Mouse (Mus musculus) megakaryocyte, embryonic 14.5 days (primary cell): ENCODE measurements around the gene Eln.

ENCODE experiments used
- FLI1 ChIP-seq: IDR thresholded peaks from 2 replicates; pipeline ENCODE4 v1.6.1; 2012; ENCODE audit warnings: low read length, inconsistent platforms, mixed read lengths
- GATA1 ChIP-seq: IDR thresholded peaks from 3 replicates; pipeline ENCODE4 v1.6.1; 2012; ENCODE audit warnings: mixed read lengths, low read length, inconsistent platforms, borderline replicate concordance

GRCm38 (mm10) chr5:134695082-134695481 is 52.0 kb downstream of the Eln start:
- no peak for TF ChIP-seq GATA1
- no peak for TF ChIP-seq FLI1
